ENCODE assay signal across 8 mouse cellular contexts in the genomic region with DNA sequence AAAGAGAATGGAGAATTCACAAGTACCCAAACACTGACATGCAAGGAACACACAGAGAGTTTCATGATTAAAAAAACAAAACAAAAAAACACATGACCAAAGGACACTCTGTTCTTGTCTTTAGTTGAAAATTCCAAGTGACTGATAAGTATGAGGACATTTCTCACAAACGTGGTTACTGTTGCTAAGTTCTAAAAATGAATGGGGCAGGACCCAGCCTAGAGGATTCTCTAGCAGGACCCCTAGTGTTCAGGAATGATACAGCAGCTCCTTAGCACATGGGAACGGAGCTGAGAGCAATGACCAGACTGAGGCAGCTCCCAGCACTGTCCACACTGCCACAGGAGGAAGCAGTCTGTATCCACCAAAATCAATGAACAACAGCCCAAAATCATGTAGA. TPM values are rescaled to one million over a fixed set of nuclear protein-coding genes. Genes with fewer than 3 reads are reported as not detected.
DNase-seq lines count a peak whose midpoint lies in the region; ATAC-seq lines count a peak whose summit lies in the region.
"Had no signal": no experiment of that assay in that cellular context is flagged by ENCODE, and none has a peak within 500 bp of the region (broad histone marks: within the 10 kb centered on the region; RNA-seq: fewer than 3 reads in every experiment).

No protein-coding gene starts in this region.

- H3K4me2 ChIP-seq in forebrain, embryonic 14.5 days (ENCODE audit: low read length) = no peak overlapping the region
- no peak overlapping the region for H3K4me2 ChIP-seq in hindbrain, embryonic 16.5 days (ENCODE audit: low read length)
- H3K4me2 ChIP-seq in liver, embryonic 12.5 days = no peak overlapping the region
- H3K4me2 ChIP-seq: neural tube, embryonic 12.5 days had no signal

- no peak overlapping the region for H3K9ac ChIP-seq in forebrain, embryonic 14.5 days (ENCODE audit: low read length)
- H3K9ac ChIP-seq in hindbrain, embryonic 16.5 days (ENCODE audit: low read depth, low read length) = no peak overlapping the region
- no peak overlapping the region for H3K9ac ChIP-seq in liver, embryonic 12.5 days
- H3K9ac ChIP-seq: neural tube, embryonic 12.5 days had no signal

- peak; percentile 4 for DNase-seq in spleen, adult 12 weeks (ENCODE audit: low spot score)
- DNase-seq in spleen, postnatal 4 days (ENCODE audit: low spot score in 2 of 2) = no peak
- peak; percentile 56 to 76 for DNase-seq in adrenal gland, postnatal 36 days
- peak; percentile 45 for DNase-seq in forebrain, embryonic 14.5 days (ENCODE audit: low spot score)
- peak; percentile 28 to 31 for DNase-seq in right cerebral cortex, postnatal 36 days (ENCODE audit: low spot score in 2 of 2)

- H3K27me3 ChIP-seq in forebrain, embryonic 14.5 days (replicated peaks; ENCODE audit: control insufficient read depth, insufficient read depth, low read length) = no peaks in the 10 kb centered on the region
- no peaks in the 10 kb centered on the region for H3K27me3 ChIP-seq in hindbrain, embryonic 16.5 days (replicated peaks; ENCODE audit: control insufficient read depth, insufficient read depth, low read length)
- H3K27me3 ChIP-seq in liver, embryonic 12.5 days (replicated peaks) = no peaks in the 10 kb centered on the region
- H3K27me3 ChIP-seq: neural tube, embryonic 12.5 days had no signal

- H3K4me1 ChIP-seq in forebrain, embryonic 14.5 days (ENCODE audit: control insufficient read depth, insufficient read depth, low read length) = no peaks in the 10 kb centered on the region
- H3K4me1 ChIP-seq in hindbrain, embryonic 16.5 days (ENCODE audit: control insufficient read depth, insufficient read depth, low read depth, low read length) = no peaks in the 10 kb centered on the region; the same call in 1 of the 2 replicates
- H3K4me1 ChIP-seq in liver, embryonic 12.5 days = peaks cover 6% of the 10 kb centered on the region; the same call in 1 of the 2 replicates
- H3K4me1 ChIP-seq: neural tube, embryonic 12.5 days had no signal

- 0 out of 2 replicates have a peak, but pooled peaks have one; percentile 57 for ATAC-seq in forebrain, embryonic 14.5 days
- 0 out of 2 replicates have a peak, but pooled peaks have one; percentile 59 for ATAC-seq in hindbrain, embryonic 16.5 days
- 0 out of 2 replicates have a peak, but pooled peaks have one; percentile 55 for ATAC-seq in liver, embryonic 12.5 days

- H3K36me3 ChIP-seq in forebrain, embryonic 14.5 days (ENCODE audit: control insufficient read depth, insufficient read depth, low read length) = no peaks in the 10 kb centered on the region
- no peaks in the 10 kb centered on the region for H3K36me3 ChIP-seq in hindbrain, embryonic 16.5 days (ENCODE audit: control insufficient read depth, insufficient read depth, low read length)
- no peaks in the 10 kb centered on the region for H3K36me3 ChIP-seq in liver, embryonic 12.5 days
- H3K36me3 ChIP-seq: neural tube, embryonic 12.5 days had no signal

- H3K27ac ChIP-seq in forebrain, embryonic 14.5 days (ENCODE audit: low read depth, low read length) = no peak overlapping the region
- H3K27ac ChIP-seq in hindbrain, embryonic 16.5 days (ENCODE audit: low read depth, low read length) = no peak overlapping the region
- no peak overlapping the region for H3K27ac ChIP-seq in liver, embryonic 12.5 days
- H3K27ac ChIP-seq: neural tube, embryonic 12.5 days had no signal

- no peaks in the 10 kb centered on the region for H3K9me3 ChIP-seq in forebrain, embryonic 14.5 days (replicated peaks; ENCODE audit: control insufficient read depth, low read length)
- H3K9me3 ChIP-seq in hindbrain, embryonic 16.5 days (ENCODE audit: control insufficient read depth, low read length) = no peaks in the 10 kb centered on the region
- H3K9me3 ChIP-seq in liver, embryonic 12.5 days (replicated peaks) = no peaks in the 10 kb centered on the region
- H3K9me3 ChIP-seq: neural tube, embryonic 12.5 days had no signal

- WGBS in forebrain, embryonic 14.5 days = 31% methylated on average over 2 of the region's 2 CpGs
- 18% methylated on average over 2 of the region's 2 CpGs for WGBS in hindbrain, embryonic 16.5 days
- 19% methylated on average over 2 of the region's 2 CpGs for WGBS in liver, embryonic 12.5 days (ENCODE audit: insufficient replicate concordance)

- no peak overlapping the region for H3K4me3 ChIP-seq in forebrain, embryonic 14.5 days (ENCODE audit: low read depth, low read length)
- no peak overlapping the region for H3K4me3 ChIP-seq in hindbrain, embryonic 16.5 days (ENCODE audit: low read length)
- no peak overlapping the region for H3K4me3 ChIP-seq in liver, embryonic 12.5 days
- H3K4me3 ChIP-seq: neural tube, embryonic 12.5 days had no signal

RNA-seq across cellular contexts. Expression of a gene that starts 26.6 kb away (rescaled TPM):
- total RNA-seq in adrenal gland, postnatal 36 days (2021) = 10 to 100 TPM; 52.0 to 60.9 TPM
- polyA plus RNA-seq in forebrain, embryonic 14.5 days (2014; fragmentation: Nextera tagmentation; extraction: Ambion mirVana) = 14.5 and 24.8 TPM in 2 replicates
- polyA plus RNA-seq in hindbrain, embryonic 16.5 days (2015; fragmentation: Nextera tagmentation; extraction: Ambion mirVana) = 43.5 and 50.6 TPM in 2 replicates
- 9.9 and 10.7 TPM in 2 replicates for polyA plus RNA-seq in liver, embryonic 12.5 days (2016; fragmentation: Nextera tagmentation; extraction: Ambion mirVana)

Comparison
In these comparisons a context has a peak if more than half of its experiments do, and no peak if none do; other contexts are left out.
1. DNase-seq: peak in spleen, adult 12 weeks (single experiment), adrenal gland, postnatal 36 days (2 of 2), forebrain, embryonic 14.5 days (single experiment) and right cerebral cortex, postnatal 36 days (2 of 2); none in spleen, postnatal 4 days (0 of 2).
2. Peak in every context shown above with its lines, with median percentiles within 50 percentile points of each other: ATAC-seq.